Mouse (Mus musculus) embryo, embryonic 11.5 days (tissue): ENCODE data around the gene Tyk2.

Source experiments
- DNase-seq: peaks from one replicate; pipeline ENCODE4 v3.0.0-alpha.2; 2012; ENCODE audit warnings: low read depth, low spot score

The Tyk2 gene

DNA sequence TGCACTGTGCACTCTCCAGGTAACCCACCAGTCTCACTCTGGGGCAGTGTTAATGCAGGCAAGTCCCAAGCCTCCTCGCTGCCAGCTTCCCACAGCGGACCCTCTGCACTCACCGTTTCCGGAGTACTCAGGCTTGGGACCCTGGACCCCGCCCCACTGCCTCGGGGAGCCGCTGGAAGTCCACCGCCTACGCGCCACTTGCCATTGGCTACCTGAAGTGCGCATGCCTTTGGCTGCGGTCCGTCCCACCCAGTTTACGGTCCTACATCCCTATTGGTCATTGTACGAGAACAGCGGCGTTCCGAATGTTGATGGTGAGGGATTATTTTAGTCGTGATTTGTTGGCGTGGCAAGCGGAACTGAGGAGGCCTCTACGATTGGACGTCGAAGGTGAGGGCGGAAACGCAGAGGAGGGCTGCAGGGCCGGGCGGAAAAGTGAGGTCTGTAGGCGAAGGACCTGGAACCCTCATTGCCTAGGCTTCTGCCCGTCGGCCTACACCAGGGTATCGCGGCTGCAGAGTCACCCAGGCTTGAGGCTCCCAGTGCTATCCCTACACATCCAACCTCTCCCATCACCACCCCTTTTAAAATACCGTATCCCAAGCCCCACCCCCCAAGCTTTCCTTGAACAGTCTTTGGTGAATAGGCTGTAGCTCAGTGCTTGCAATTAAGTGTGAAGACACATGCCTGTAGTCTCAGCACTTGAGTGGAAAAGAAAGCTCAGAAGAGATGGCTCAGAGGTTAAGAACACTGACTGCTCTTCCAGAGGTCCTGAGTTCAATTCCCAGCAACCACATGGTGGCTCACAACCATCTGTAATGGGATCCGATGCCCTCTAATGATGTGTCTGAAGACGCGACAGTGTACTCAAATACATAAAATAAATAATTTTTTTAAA lies at the start of gene Tyk2:
Gene Tyk2 (minus strand): TSS at position 185 of the 898 bp plus-strand sequence.
- peak; percentile 95 for DNase-seq

DNA sequence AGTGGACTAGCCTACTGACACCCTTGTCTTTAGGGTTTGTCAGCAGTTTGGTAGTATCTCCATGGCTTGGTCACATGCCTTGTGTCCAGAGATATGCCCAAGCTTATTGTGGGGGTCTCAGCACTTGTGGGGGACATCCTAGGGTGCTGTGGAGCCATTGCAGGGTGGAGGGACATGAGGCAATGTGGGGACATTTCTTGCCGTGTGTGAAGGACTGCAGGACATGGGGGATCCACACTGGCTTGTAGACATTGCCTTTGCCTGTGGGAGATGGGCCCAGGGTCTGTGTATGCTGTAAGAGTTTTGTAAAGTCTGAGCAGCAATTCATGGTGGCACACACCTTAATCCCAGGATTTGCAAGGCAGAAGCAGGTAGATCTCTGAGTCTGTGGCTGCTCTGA lies 49.8 kb upstream of the Tyk2 start:
- no peak for DNase-seq

DNA sequence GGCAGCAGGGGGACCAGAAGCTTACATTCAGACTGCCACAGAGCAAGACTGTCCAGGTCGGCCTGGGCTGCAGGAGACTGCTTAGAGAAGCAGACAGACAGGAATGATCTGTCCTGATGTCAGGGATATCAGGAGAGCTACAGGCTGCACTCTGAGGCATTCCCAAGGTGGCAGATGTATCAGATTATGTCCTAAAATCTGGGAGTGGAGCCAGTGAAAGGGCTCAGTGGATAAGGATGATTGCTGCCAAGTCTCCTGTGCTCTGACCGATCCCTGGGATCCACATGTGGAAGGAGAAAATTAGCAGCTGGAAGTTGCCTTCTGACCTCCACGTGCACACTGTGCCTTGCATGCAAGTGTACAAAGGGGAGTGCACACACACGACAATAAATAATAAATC lies 49.4 kb upstream of the Tyk2 start:
- no peak for DNase-seq

DNA sequence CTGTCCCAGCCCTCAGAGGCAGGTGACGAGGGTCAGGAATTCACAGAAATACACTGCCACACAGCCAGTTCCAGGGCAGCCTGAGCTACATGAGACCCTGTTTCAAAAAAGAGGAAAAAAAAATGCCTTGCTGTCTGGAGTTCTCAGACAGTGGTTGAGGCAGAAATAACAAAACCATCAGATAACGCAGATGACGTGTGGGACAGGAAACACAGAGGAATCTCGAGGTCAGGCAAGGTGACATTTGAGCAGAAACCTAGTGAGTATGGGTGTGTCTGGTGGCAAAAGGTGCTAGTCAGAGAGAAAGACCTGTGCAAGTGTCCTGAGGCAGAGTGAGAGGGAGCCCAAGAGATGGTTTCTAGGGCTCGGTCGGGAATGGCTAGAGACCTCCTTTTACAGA lies 41.3 kb upstream of the Tyk2 start:
- no peak for DNase-seq

DNA sequence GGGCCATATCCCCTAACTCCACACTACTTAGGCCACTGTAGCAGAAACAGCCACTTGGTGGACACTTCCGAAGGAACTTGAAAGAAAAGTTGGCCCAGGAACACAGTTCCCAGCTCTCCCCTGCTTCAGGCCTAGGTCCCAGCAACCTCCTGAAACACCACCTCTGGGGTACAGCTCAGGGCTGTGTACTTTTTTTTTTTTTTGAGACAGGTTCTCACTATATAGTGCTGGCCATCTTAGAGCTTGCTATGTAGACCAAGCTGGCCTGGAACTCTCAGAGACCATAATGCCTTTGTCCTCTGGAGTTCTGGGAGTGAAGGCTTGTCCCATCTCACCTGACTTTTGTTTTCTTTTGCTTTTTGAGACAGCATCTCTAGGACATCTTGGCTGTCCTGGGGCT lies 38.1 kb upstream of the Tyk2 start:
- DNase-seq = no peak

- no peak for DNase-seq
These were observed 37.4 kb upstream of the Tyk2 start for GRCm38 (mm10) chr9:21168161-21169123.

- DNase-seq = no peak
These were observed 36.4 kb upstream of the Tyk2 start for GRCm38 (mm10) chr9:21167140-21168097.

DNA sequence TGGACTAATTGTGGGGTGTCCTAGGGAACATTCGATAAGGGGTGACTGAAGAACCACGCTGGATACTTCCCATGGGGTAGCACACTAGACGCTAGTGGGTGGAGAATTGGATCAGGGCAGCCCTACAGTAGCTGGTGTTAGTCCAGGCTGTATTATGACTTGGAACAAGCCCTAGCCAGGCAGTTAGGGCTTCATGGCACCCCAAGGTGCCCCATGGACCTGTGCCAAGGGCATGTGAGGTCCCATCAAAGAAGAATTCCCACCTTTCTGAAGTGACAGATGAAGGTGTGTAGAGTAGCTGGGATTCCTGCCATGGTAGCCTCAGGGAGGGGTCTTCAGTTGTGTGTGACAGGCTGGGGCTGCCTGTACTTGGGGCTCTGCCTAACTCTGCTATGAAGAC lies 35.5 kb upstream of the Tyk2 start:
- DNase-seq = no peak

DNA sequence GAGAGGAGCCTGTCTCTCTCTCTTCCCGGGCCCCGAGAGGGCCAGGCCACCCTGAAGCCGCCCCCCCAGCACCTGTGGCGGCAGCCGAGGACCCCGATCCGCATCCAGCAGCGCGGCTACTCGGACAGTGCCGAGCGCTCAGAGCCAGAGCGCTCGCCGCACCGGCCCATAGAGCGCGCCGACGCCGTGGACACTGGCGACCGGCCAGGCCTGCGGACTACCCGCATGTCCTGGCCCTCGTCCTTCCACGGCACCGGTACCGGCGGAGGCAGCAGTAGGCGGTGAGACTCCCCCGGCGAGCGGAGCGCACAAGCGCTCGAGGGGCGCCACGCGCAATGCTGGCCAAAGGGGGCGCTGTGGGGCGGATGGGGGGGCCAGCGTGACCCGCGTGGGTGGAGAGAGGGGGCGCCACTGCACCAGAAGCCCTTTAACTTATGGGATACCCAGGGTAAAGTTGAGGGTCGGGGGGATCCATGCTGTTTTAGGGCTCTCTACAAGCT lies 35.0 kb upstream of the Tyk2 start:
- DNase-seq = no peak

DNA sequence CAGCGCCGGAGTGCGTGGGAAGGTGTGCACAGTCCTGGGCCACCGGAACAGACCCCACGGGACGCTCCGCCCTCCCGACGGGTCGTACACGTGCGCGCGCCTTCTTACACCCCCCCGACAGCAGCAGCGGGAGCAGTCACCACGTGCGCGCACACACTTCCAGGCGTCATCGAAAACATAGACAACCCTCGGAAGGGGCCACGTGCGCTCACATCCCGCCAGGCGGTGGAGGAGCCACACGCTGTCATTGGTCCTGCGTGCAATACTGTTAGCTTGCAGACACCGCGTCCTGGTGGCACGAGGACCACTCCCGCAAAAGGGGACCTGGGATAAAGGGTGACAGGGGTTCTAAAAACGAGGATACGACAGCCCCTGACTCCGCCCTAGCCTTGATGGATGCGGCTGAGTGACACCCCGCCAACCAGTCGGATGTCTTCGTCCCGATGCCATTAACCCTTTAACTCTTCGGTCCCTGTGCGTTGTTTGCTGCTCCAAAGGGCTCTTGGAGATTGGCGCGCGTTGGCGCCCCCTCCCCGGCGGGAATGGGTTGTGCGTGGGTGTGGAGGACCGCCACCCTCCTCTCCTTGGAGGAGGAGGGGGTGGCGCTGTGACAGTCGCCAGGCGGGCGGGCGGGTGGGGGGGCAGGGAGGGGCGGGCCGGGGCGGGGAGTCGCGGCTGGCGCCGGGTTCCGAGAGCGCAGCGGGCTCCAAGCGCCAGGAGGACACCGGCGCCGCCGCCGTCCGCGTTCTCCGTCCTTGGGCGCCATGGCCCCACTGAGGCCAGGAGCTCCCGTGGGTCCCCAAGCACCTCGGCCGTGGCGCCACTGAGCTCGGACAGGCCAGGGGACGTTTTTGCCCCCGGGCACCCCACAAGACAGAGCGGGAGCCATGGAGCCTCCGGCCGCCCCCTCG lies 34.3 kb upstream of the Tyk2 start, which contains the start of gene Pde4a:
Gene Pde4a (plus strand): TSS at position 674 of the 911 bp plus-strand sequence.
- no peak for DNase-seq

GRCm38 (mm10) chr9:21164072-21164471 lies 33.0 kb upstream of the Tyk2 start:
- DNase-seq = no peak

DNA sequence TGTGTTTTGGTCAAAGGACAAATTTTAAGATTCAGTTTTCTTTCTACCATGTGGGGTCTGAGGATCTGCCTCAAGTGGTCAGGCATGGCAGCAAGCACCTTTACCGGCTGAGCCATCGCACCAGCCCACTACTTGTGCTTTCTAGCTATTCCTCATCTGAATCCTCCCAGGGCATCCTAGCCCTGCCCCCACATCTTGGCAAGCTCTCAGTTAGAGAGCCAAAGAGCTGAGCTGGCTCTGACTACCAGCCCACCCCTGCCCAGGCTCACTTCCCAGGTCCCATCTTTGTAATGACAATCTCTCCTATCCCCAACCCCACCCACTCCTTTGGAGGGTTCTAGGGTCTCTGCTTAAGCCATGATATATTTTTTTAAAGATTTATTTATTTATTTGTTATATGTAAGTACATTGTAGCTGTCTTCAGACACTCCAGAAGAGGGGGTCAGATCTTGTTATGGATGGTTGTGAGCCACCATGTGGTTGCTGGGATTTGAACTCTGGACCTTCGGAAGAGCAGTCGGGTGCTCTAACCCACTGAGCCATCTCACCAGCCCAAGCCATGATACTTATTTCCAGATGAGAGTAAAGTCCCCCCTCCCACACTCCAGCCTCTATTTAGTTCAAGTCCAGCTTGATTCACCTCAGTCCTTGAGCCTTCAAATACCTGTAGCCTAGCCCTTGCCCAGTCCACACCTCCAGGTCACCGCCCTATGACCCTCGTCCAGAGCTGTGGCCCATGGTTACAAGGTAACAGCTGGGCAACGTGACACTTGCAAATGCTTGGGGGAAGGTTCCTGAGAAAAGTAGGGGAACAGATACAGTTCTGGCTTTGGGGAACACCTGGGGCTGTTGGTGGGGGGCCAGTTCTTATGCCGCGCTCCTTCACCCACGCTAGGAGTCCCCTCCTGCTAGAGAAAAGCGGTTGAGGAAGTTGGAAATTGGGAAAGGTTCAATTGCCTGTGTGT lies 32.3 kb upstream of the Tyk2 start:
- DNase-seq = no peak

DNA sequence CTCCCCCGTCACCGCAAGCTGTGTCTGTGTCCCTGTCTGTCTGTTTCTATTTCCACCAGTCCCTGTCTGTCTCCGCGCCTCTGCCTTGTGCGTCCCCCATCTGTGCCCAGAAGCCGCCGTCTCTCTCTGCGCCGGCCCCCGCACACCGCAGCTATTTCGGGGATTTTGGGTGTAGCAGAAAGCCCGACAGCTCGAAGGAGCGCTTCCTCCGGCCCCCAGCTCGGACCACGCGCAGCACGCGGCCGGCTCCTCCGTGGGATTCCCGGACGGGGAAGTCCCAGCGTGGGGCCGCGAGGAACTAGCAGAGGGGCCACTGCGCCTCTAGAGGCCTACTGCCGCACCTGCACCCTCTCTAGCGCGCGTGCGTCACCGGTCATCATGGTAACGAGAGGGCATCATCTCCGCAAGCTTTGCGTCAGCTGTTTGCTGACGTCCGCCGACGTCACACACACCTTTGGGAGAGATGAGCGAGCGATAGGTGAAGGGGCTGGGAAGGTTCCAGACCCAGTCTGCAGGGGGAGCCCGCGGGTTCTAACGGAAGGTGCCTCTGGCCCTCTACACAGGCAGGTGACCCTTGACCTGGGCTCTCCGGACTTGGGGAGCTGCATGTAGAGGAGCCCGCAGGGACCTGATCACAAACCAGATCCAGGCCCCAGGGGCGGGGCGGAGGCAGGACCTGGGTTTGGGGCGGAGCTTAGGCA lies 30.3 kb upstream of the Tyk2 start:
- peak; percentile 76 for DNase-seq

- DNase-seq = no peak
These were observed 23.7 kb upstream of the Tyk2 start for GRCm38 (mm10) chr9:21154787-21155186.

GRCm38 (mm10) chr9:21153833-21154232 lies 22.8 kb upstream of the Tyk2 start:
- no peak for DNase-seq

DNA sequence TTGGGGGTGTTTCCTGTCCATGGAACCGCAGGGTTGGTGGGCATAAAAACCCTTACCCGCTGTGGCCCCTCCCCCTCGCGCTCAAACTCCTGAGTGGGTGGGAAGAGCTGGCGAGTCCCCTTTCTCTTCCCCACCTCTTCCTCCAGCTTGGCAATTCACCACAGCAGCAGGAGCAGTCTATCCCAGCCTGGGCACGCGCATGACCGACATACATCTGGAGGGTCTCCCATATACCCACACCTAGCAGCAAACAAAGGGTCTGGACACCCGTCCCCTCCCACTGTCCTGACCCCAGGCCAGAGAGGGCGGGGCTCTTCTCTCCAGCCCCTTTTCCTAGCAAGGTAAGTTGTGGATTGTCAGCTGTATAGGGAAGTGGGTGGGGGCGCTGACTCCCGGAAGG lies 22.3 kb upstream of the Tyk2 start:
- DNase-seq = no peak

DNA sequence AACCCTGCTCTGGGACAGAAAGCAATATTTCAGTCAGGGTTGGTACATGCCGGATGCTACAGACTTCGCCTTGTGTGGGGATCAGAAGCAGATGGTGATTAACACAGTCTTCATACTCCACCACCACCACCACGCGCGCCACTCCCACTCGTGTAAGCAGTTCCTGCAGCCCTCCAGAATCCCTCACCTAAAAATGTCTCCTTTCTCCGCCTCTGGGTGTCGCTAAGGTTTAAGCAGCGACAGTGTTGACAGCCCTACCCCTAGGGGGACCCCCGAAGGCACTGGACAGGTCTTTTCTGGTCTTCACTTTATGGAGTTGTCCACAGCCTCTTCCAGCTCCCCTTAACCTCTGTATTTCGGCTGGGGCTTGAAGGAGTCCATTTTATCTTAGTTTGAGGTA lies 21.7 kb upstream of the Tyk2 start:
- DNase-seq = no peak
